Mouse (Mus musculus) spleen, adult 2 months (tissue): Measurements from ENCODE around the gene Sfrp2. TPM values are rescaled to one million over a fixed set of nuclear protein-coding genes. Genes with fewer than 3 reads are reported as not detected.

Source experiments
- DNase-seq, 2 experiments: peaks; one replicate each; pipeline versions ENCODE4 v3.0.0 to v3.0.0-alpha.2; 2012 to 2021; ENCODE audit warnings: low spot score in 2 of 2, low read depth in 1 of 2
- H3K27ac ChIP-seq: fragments of 200-500 bp; 2 replicates; pipeline ENCODE4 v1.5.1; 2012; ENCODE audit warnings: low read length, inconsistent platforms; ENCODE audit not compliant: insufficient read depth
- H3K27me3 ChIP-seq: fragments of 200-500 bp; 2 replicates; pipeline ENCODE4 v1.6.1; 2012; ENCODE audit warnings: mild to moderate bottlenecking, moderate library complexity, low read length, inconsistent platforms; ENCODE audit not compliant: control insufficient read depth, insufficient read depth
- H3K36me3 ChIP-seq: fragments of 200-500 bp; 2 replicates; pipeline ENCODE4 v1.6.1; 2012; ENCODE audit warnings: mild to moderate bottlenecking, low read length, inconsistent platforms; ENCODE audit not compliant: control insufficient read depth, insufficient read depth
- H3K4me1 ChIP-seq: fragments of 200-500 bp; 2 replicates; pipeline ENCODE4 v1.6.1; 2011; ENCODE audit warnings: inconsistent platforms; ENCODE audit not compliant: control insufficient read depth, insufficient read depth, insufficient read length
- H3K4me3 ChIP-seq: fragments of 200-500 bp; 2 replicates; pipeline ENCODE4 v1.5.1; 2011; ENCODE audit warnings: mild to moderate bottlenecking, inconsistent platforms; ENCODE audit not compliant: insufficient read depth, insufficient read length; ENCODE audit errors: extremely low read depth
- CTCF ChIP-seq: fragments of 200-500 bp; IDR thresholded peaks from 2 replicates; pipeline ENCODE4 v1.5.1; 2011; ENCODE audit warnings: mild to moderate bottlenecking, inconsistent platforms; ENCODE audit not compliant: insufficient read depth, insufficient read length, insufficient replicate concordance; ENCODE audit errors: extremely low read depth
- POLR2A ChIP-seq: fragments of 200-500 bp; IDR thresholded peaks from 2 replicates; pipeline ENCODE4 v1.6.1; 2011; ENCODE audit warnings: low read depth, low read length, inconsistent platforms
- WGBS: fragments of 180-500 bp; shearing (Covaris S2); methylation state at CpG from one replicate; pipeline ENCODE4 v1.1.7; 2018; 5-methylcytosine and 5-hydroxymethylcytosine counted together
- polyA plus RNA-seq: library from polyadenylated mRNA; depleted of rRNA; stranded (reverse); fragments of >200 nt; gene quantifications from 2 replicates; pipeline ENCODE4 v1.2.3, GENCODE M21; 2012

The Sfrp2 gene
- polyA plus RNA-seq, 1 experiment = 0.77 TPM

GRCm38 (mm10) chr3:83755666-83756065, 10.5 kb upstream of the Sfrp2 start:
- no peak overlapping the region for H3K4me3 ChIP-seq
- DNase-seq = no peak
- H3K27me3 ChIP-seq = no peaks in the 10 kb centered on the region; the same call in 1 of the 2 replicates
- WGBS = 86% methylated on average over 6 of the region's 6 CpGs
- H3K27ac ChIP-seq = no peak overlapping the region
- TF ChIP-seq CTCF = no peak
- TF ChIP-seq POLR2A = no peak
- no peaks in the 10 kb centered on the region for H3K36me3 ChIP-seq
- no peaks in the 10 kb centered on the region for H3K4me1 ChIP-seq

DNA sequence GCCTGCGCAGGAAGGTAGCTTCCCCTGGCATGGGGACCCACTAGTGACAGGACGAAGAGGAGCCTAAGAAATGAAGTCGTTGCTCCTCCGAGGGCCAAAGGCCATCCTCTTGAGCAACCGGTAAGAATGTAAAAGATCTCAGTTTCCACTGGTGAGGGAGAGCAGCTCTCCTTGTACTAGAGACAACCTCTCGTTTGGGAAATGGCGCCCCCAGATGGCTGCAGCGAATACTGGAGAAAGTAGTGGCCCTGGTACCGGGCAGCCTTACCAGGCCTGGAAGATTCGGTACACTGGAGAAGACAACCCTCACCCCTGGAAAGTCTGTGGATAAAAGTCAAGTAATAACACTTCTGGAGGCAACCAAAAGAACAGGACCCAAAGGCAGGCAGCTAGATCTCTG, 3.8 kb upstream of the Sfrp2 start:
- H3K4me1 ChIP-seq = peaks cover 12% of the 10 kb centered on the region
- H3K27ac ChIP-seq = no peak overlapping the region
- H3K27me3 ChIP-seq = peaks cover 12% of the 10 kb centered on the region
- no peak overlapping the region for H3K4me3 ChIP-seq
- no peak for DNase-seq
- WGBS = 80% methylated on average over 10 of the region's 10 CpGs
- H3K36me3 ChIP-seq = no peaks in the 10 kb centered on the region
- TF ChIP-seq POLR2A (no peak), CTCF (no peak)

- DNase-seq = peak in 1 of 2 experiments; percentile 45
- 13% methylated on average over 40 of the region's 40 CpGs for WGBS
Measured at GRCm38 (mm10) chr3:83763551-83764548, 2.3 kb upstream of the Sfrp2 start.

DNA sequence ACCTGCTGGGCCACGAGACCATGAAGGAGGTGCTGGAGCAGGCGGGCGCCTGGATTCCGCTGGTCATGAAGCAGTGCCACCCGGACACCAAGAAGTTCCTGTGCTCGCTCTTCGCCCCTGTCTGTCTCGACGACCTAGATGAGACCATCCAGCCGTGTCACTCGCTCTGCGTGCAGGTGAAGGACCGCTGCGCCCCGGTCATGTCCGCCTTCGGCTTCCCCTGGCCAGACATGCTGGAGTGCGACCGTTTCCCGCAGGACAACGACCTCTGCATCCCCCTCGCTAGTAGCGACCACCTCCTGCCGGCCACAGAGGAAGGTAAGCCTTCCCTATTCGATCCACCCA, 577 bp downstream of the Sfrp2 start:
- no peak for TF ChIP-seq CTCF
- no peak for TF ChIP-seq POLR2A
- peaks cover 12% of the 10 kb centered on the region for H3K4me1 ChIP-seq
- H3K4me3 ChIP-seq = peak overlapping the region; percentile 10; the same call in 1 of the 2 replicates
- H3K27ac ChIP-seq = no peak overlapping the region
- WGBS = 4% methylated on average over 25 of the region's 25 CpGs
- H3K36me3 ChIP-seq = no peaks in the 10 kb centered on the region
- DNase-seq = no peak
- H3K27me3 ChIP-seq = peaks cover 15% of the 10 kb centered on the region

More at GRCm38 (mm10) chr3:83763551-83764548, 2.3 kb upstream of the Sfrp2 start:
- Histone ChIP-seq H3K36me3 (no peaks in the 10 kb centered on the region), H3K4me3 (peak overlapping the region; percentile 12; the same call in 1 of the 2 replicates), H3K4me1 (peaks cover 12% of the 10 kb centered on the region), H3K27me3 (peaks cover 14% of the 10 kb centered on the region), H3K27ac (no peak overlapping the region)
- TF ChIP-seq CTCF = peak; percentile 34; the same call in 1 of the 2 replicates
- TF ChIP-seq POLR2A = no peak

- Histone ChIP-seq H3K4me3 (no peak overlapping the region), H3K4me1 (peaks cover 12% of the 10 kb centered on the region), H3K27me3 (peaks cover 15% of the 10 kb centered on the region), H3K27ac (no peak overlapping the region), H3K36me3 (no peaks in the 10 kb centered on the region)
- 27% methylated on average over 10 of the region's 10 CpGs for WGBS
- TF ChIP-seq POLR2A = no peak
- TF ChIP-seq CTCF = no peak
- no peak for DNase-seq
Measured at GRCm38 (mm10) chr3:83767121-83767520, 1.0 kb downstream of the Sfrp2 start.

DNA sequence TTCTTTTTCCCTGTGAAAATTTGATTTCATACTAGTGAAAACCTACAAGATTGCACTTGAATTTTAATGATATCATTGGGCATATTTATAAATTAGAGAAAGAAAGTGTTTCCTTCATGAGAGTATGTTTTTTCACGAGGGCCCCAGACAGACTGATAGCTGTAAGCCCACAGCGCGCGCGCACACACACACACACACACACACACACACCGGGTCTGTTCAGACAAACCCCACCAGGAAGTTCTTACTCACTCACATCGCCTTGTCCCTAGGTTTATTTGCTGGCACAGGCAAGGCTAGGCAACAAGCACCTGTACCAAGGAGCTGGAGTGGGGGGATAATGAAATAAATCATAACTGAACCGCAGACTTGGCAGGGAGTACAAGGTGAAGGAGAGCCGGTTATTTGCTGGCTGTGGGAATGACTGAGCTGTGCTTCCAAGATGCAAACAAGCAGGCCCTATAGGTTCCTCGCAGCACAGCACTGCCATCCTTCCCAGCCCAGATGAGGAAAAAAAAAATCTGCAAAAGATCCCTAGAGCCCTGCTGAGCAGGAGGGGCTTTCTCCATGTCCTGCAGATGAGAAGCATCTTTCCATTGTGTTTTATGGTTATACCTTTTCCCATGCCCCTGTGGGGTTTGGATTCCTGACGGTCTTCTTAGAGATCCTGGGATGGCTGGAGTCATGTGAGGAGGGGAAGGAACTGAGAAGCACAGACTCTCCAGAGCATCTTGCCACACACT, 2.3 kb downstream of the Sfrp2 start:
- no peak for TF ChIP-seq CTCF
- no peak for TF ChIP-seq POLR2A

GRCm38 (mm10) chr3:83769036-83769410, 2.9 kb downstream of the Sfrp2 start:
- Histone ChIP-seq H3K4me1 (peaks cover 12% of the 10 kb centered on the region), H3K36me3 (no peaks in the 10 kb centered on the region), H3K27me3 (peaks cover 14% of the 10 kb centered on the region), H3K27ac (no peak overlapping the region), H3K4me3 (no peak overlapping the region)
- DNase-seq = no peak
- TF ChIP-seq CTCF = no peak
- TF ChIP-seq POLR2A = no peak
- 73% methylated on average over 10 of the region's 10 CpGs for WGBS

More for the DNA sequence above, 2.3 kb downstream of the Sfrp2 start:
- WGBS = 20% methylated on average over 11 of the region's 11 CpGs
- no peak overlapping the region for H3K4me3 ChIP-seq
- H3K4me1 ChIP-seq = peaks cover 12% of the 10 kb centered on the region
- no peak overlapping the region for H3K27ac ChIP-seq
- no peaks in the 10 kb centered on the region for H3K36me3 ChIP-seq
- DNase-seq = no peak
- peaks cover 15% of the 10 kb centered on the region for H3K27me3 ChIP-seq
